Comparison of ENCODE assay signal across 12 mouse cellular contexts in the genomic region with DNA sequence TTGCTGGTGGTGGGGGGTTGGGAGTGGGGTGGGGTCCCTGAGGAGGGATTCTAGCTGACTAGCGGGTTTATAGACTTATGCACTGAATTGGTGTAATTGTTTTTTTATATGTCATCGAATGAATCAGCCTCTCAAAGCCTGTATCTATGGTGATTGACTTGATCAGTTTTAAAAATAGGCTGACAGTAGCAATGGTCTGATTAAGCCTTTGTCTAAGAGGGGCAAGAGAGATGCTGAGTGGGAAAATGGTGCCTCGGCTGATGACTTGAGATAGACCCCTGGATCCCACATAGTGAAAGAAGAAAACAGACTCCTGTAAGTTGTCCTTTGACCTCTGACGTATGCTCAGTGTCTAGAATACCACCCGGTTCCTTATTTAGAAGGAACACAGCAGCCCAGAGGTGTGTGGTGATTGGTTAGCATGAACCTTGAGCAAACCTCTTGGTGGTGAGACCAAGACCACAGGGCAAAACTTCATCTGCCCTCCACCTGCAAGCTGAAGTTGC.
DNase-seq lines count a peak whose midpoint lies in the region; ATAC-seq and TF ChIP-seq lines count a peak whose summit lies in the region.
"Had no signal": no experiment of that assay in that cellular context is flagged by ENCODE, and none has a peak within 500 bp of the region (broad histone marks: within the 10 kb centered on the region; RNA-seq: fewer than 3 reads in every experiment).

No protein-coding gene starts in this region.

- no peak for TF ChIP-seq CTCF in forebrain, postnatal 0 days (IDR thresholded peaks at IDR 0.05; ENCODE audit: low read depth)

- H3K4me2 ChIP-seq in forebrain, postnatal 0 days (ENCODE audit: low read depth): no peak overlapping the region
- no peak overlapping the region for H3K4me2 ChIP-seq in midbrain, embryonic 13.5 days (replicated peaks)
- H3K4me2 ChIP-seq: liver, embryonic 15.5 days had no signal

- no peaks in the 10 kb centered on the region for H3K27me3 ChIP-seq in forebrain, postnatal 0 days (ENCODE audit: insufficient read depth, low read length)
- H3K27me3 ChIP-seq in midbrain, embryonic 13.5 days: no peaks in the 10 kb centered on the region
- H3K27me3 ChIP-seq: liver, embryonic 15.5 days had no signal

- H3K9me3 ChIP-seq in forebrain, postnatal 0 days (ENCODE audit: low read length): no peaks in the 10 kb centered on the region
- H3K9me3 ChIP-seq in midbrain, embryonic 13.5 days: no peaks in the 10 kb centered on the region
- H3K9me3 ChIP-seq: limb, embryonic 10.5 days; liver, embryonic 15.5 days had no signal

- peaks cover 7% of the 10 kb centered on the region for H3K4me1 ChIP-seq in forebrain, postnatal 0 days (ENCODE audit: insufficient read depth)
- H3K4me1 ChIP-seq in midbrain, embryonic 13.5 days (replicated peaks): peaks cover 16% of the 10 kb centered on the region

- no peak; the same call in 1 of the 2 replicates for ATAC-seq in forebrain, postnatal 0 days
- ATAC-seq in midbrain, embryonic 13.5 days: peak; percentile 43
- ATAC-seq in cerebellum, adult (ENCODE audit: insufficient number of reproducible peaks, low FRiP score, low TSS enrichment): no peak

- DNase-seq in embryo, embryonic 10.5 days (ENCODE audit: low spot score): peak; percentile 34
- DNase-seq in embryo, embryonic 10 days (ENCODE audit: low spot score): no peak
- peak; percentile 38 for DNase-seq in T-cell, adult 2 months (ENCODE audit: low spot score)
- DNase-seq in forebrain, postnatal 0 days: peak; percentile 56
- DNase-seq in left cerebral cortex, postnatal 14 days (ENCODE audit: low spot score in 2 of 2): no peak
- DNase-seq in spleen, postnatal 14 days (ENCODE audit: low spot score in 2 of 2): no peak
- DNase-seq: kidney, adult 2 months; lung, postnatal 4 days had no signal

- no peaks in the 10 kb centered on the region for H3K36me3 ChIP-seq in forebrain, postnatal 0 days (ENCODE audit: insufficient read depth)
- H3K36me3 ChIP-seq in midbrain, embryonic 13.5 days: no peaks in the 10 kb centered on the region
- H3K36me3 ChIP-seq: limb, embryonic 10.5 days; liver, embryonic 15.5 days had no signal

- WGBS in forebrain, postnatal 0 days: 30% methylated on average over 5 of the region's 5 CpGs
- 17% methylated on average over 5 of the region's 5 CpGs for WGBS in midbrain, embryonic 13.5 days

- intact Hi-C loops in left cerebral cortex, postnatal 14 days (cut with DNase I): loop anchor here (5.0 kb wide), 1 partner anchor 108 kb away; no protein-coding TSS in a partner anchor

- H3K27ac ChIP-seq in forebrain, postnatal 0 days (ENCODE audit: low read depth, low read length): no peak overlapping the region
- peak overlapping the region; percentile 68; the same call in 1 of the 2 replicates for H3K27ac ChIP-seq in midbrain, embryonic 13.5 days
- H3K27ac ChIP-seq: limb, embryonic 10.5 days; liver, embryonic 15.5 days had no signal

- H3K9ac ChIP-seq in forebrain, postnatal 0 days: no peak overlapping the region
- no peak overlapping the region for H3K9ac ChIP-seq in midbrain, embryonic 13.5 days (replicated peaks)
- H3K9ac ChIP-seq: liver, embryonic 15.5 days had no signal

- H3K4me3 ChIP-seq in forebrain, postnatal 0 days (ENCODE audit: low read depth, low read length): no peak overlapping the region
- no peak overlapping the region for H3K4me3 ChIP-seq in midbrain, embryonic 13.5 days (replicated peaks)
- H3K4me3 ChIP-seq: limb, embryonic 10.5 days; liver, embryonic 15.5 days had no signal

Comparison
In these comparisons a context has a peak if more than half of its experiments do, and no peak if none do; other contexts are left out.
1. DNase-seq: peak in embryo, embryonic 10.5 days (single experiment), T-cell, adult 2 months (single experiment) and forebrain, postnatal 0 days (single experiment); none in embryo, embryonic 10 days (single experiment), left cerebral cortex, postnatal 14 days (0 of 2) and spleen, postnatal 14 days (0 of 2).